Mouse (Mus musculus) erythroblast, embryonic 14.5 days (primary cell): ENCODE results near the gene Arhgef3.

Source experiments
- GATA1 ChIP-seq: IDR thresholded peaks from 2 replicates; pipeline ENCODE4 v1.6.1; 2012; ENCODE audit warnings: low read length, inconsistent platforms, mixed read lengths
- TAL1 ChIP-seq: IDR thresholded peaks from 3 replicates; pipeline ENCODE4 v1.6.1; 2012; ENCODE audit warnings: low read length, inconsistent platforms, mixed read lengths

DNA sequence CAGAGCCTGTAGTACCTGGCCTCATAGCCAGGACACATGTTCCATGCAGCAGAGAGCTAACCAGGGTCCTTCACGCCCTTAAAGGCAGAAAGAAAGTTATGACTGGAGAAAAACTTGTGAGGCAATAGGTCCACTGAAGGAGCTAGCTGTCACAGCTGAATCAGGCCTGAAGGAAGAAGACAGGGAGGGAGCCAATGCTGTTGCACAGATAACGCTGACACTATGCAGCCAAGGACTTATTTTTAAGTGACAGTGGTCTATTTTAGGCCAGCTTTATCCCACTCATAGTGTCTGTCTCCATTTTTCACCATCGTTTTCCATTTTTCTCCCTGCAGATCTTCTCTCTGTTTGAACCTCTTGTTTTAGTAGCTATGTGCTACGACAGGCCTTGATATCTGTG lies 207.3 kb downstream of the Arhgef3 start:
- TF ChIP-seq GATA1 (no peak), TAL1 (no peak)
